Mouse (Mus musculus) heart, adult 9 months (tissue): Measurements from ENCODE around the gene Pon2.
A peak's percentile ranks its signal among the peaks of the same experiment; 100 is the strongest.
"Not testable (repeated sequence)": the region's sequence is repeated elsewhere in the genome, so short reads cannot be mapped to it uniquely, and the experiment has no call there.

Experiments
- DNase-seq, 2 experiments: peaks; one replicate each; pipeline ENCODE4 v3.0.0; 2022; ENCODE audit warnings: low spot score in 2 of 2

Gene Pon2

GRCm38 (mm10) chr6:5298092-5298554 is at the start of gene Pon2:
Gene Pon2 (minus strand): TSS chr6:5298455.
- DNase-seq, result peak; percentile 87 to 88

- no peak for DNase-seq
Measured at GRCm38 (mm10) chr6:5344255-5344654, 46.0 kb upstream of the Pon2 start.

- DNase-seq, result not testable (repeated sequence)
Measured at GRCm38 (mm10) chr6:5339283-5339682, 41.0 kb upstream of the Pon2 start.

- not testable (repeated sequence) for DNase-seq
Measured at GRCm38 (mm10) chr6:5338781-5339180, 40.5 kb upstream of the Pon2 start.

- DNase-seq, result not testable (repeated sequence)
Measured at GRCm38 (mm10) chr6:5336016-5336415, 37.8 kb upstream of the Pon2 start.

- no peak for DNase-seq
Measured at GRCm38 (mm10) chr6:5334021-5334420, 35.8 kb upstream of the Pon2 start.

GRCm38 (mm10) chr6:5332560-5333150 is 34.4 kb upstream of the Pon2 start:
- no peak for DNase-seq

- no peak for DNase-seq
Measured at GRCm38 (mm10) chr6:5325122-5325521, 26.9 kb upstream of the Pon2 start.

GRCm38 (mm10) chr6:5324101-5324500 is 25.8 kb upstream of the Pon2 start:
- DNase-seq, result not testable (repeated sequence)

GRCm38 (mm10) chr6:5316630-5317029 is 18.4 kb upstream of the Pon2 start:
- no peak for DNase-seq

GRCm38 (mm10) chr6:5315053-5315759 is 17.0 kb upstream of the Pon2 start:
- DNase-seq, result no peak

- no peak for DNase-seq
Measured at GRCm38 (mm10) chr6:5313951-5314590, 15.8 kb upstream of the Pon2 start.

- DNase-seq, result no peak
Measured at GRCm38 (mm10) chr6:5310491-5310890, 12.2 kb upstream of the Pon2 start.

- peak in 1 of 2 experiments; percentile 31 for DNase-seq
Measured at GRCm38 (mm10) chr6:5309595-5310197, 11.4 kb upstream of the Pon2 start.

GRCm38 (mm10) chr6:5305926-5306325 is 7.7 kb upstream of the Pon2 start:
- no peak for DNase-seq

GRCm38 (mm10) chr6:5304956-5305355 is 6.7 kb upstream of the Pon2 start:
- no peak for DNase-seq

- DNase-seq, result no peak
Measured at GRCm38 (mm10) chr6:5300629-5301028, 2.4 kb upstream of the Pon2 start.

GRCm38 (mm10) chr6:5299561-5299960 is 1.3 kb upstream of the Pon2 start:
- no peak for DNase-seq

GRCm38 (mm10) chr6:5297321-5298091 is 749 bp downstream of the Pon2 start:
- DNase-seq, result peak; percentile 76 to 77

- no peak for DNase-seq
Measured at GRCm38 (mm10) chr6:5296067-5296466, 2.2 kb downstream of the Pon2 start.

- no peak for DNase-seq
Measured at GRCm38 (mm10) chr6:5294659-5295449, 3.4 kb downstream of the Pon2 start.
